Mouse (Mus musculus): Measurements from ENCODE around the gene B3gnt9. TPM values are rescaled to one million over a fixed set of nuclear protein-coding genes. Genes with fewer than 3 reads are reported as not detected.
"Not testable (repeated sequence)": the region's sequence is repeated elsewhere in the genome, so short reads cannot be mapped to it uniquely, and the experiment has no call there.

B3gnt9 gene
- total RNA-seq, 2 experiments from 2014 or later = 2.7 to 3.2 TPM

- DNase-seq (ENCODE audit: low spot score in 2 of 2) = no peak
These were observed 5.6 kb upstream of the B3gnt9 start for GRCm38 (mm10) chr8:105260371-105261099.

GRCm38 (mm10) chr8:105259721-105260320 is 4.9 kb upstream of the B3gnt9 start:
- DNase-seq (ENCODE audit: low spot score in 2 of 2) = peak; percentile 73 to 84

- no peak for DNase-seq (ENCODE audit: low spot score in 2 of 2)
These were observed 4.2 kb upstream of the B3gnt9 start for GRCm38 (mm10) chr8:105258911-105259720.

GRCm38 (mm10) chr8:105257318-105258114 is 2.6 kb upstream of the B3gnt9 start:
- DNase-seq (ENCODE audit: low spot score in 2 of 2) = no peak

- DNase-seq (ENCODE audit: low spot score in 2 of 2) = peak; percentile 86 to 92
These were observed 594 bp downstream of the B3gnt9 start for GRCm38 (mm10) chr8:105254152-105254965.

- no peak for DNase-seq (ENCODE audit: low spot score in 2 of 2)
These were observed 1.2 kb downstream of the B3gnt9 start for GRCm38 (mm10) chr8:105253766-105254151.

- DNase-seq (ENCODE audit: low spot score in 2 of 2) = no peak
These were observed 2.0 kb downstream of the B3gnt9 start for GRCm38 (mm10) chr8:105252680-105253537.

- no peak for DNase-seq (ENCODE audit: low spot score in 2 of 2)
These were observed 3.0 kb downstream of the B3gnt9 start for GRCm38 (mm10) chr8:105251954-105252353.

- DNase-seq (ENCODE audit: low spot score in 2 of 2) = no peak
These were observed 13.9 kb downstream of the B3gnt9 start for GRCm38 (mm10) chr8:105241016-105241415.

- DNase-seq (ENCODE audit: low spot score in 2 of 2) = no peak
These were observed 17.4 kb downstream of the B3gnt9 start for GRCm38 (mm10) chr8:105237442-105238142.

- no peak for DNase-seq (ENCODE audit: low spot score in 2 of 2)
These were observed 19.7 kb downstream of the B3gnt9 start for GRCm38 (mm10) chr8:105235206-105235605.

GRCm38 (mm10) chr8:105233126-105233935 is 21.6 kb downstream of the B3gnt9 start:
- no peak for DNase-seq (ENCODE audit: low spot score in 2 of 2)

- DNase-seq (ENCODE audit: low spot score in 2 of 2) = not testable (repeated sequence)
These were observed 22.6 kb downstream of the B3gnt9 start for GRCm38 (mm10) chr8:105232321-105232693.

GRCm38 (mm10) chr8:105231503-105232320 is 23.2 kb downstream of the B3gnt9 start:
- DNase-seq (ENCODE audit: low spot score in 2 of 2) = no peak

GRCm38 (mm10) chr8:105225917-105226316 is 29.0 kb downstream of the B3gnt9 start:
- no peak for DNase-seq (ENCODE audit: low spot score in 2 of 2)

GRCm38 (mm10) chr8:105225272-105225593 is 29.7 kb downstream of the B3gnt9 start:
- DNase-seq (ENCODE audit: low spot score in 2 of 2) = no peak
